Mouse (Mus musculus): ENCODE measurements around the gene Pramef20.
"Not testable (repeated sequence)": the region's sequence is repeated elsewhere in the genome, so short reads cannot be mapped to it uniquely, and the experiment has no call there.

Pramef20 gene

DNA sequence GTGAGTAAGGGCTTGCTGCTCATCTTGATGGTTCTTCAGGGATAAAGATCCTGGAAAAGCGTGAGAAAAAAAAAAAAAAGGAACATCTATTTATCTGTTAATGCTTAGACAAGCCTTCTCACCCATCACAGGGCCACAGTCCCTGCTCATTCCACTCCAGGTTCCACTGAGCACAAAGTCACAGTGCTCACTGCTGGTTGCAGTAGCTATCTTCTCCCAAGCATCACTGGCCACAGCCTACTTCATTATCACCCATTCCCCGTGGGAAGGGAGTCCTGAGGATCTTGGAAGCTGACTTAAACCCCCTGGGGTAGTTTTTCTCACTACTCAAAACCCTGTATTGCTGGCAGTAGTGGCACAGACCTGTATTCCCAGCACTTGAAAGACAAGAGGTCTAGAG, at the start of gene Pramef20:
Gene Pramef20 (minus strand): TSS at position 23 of the 400 bp plus-strand sequence.
- no peak for DNase-seq (ENCODE audit: extremely low read depth, low read depth)

DNA sequence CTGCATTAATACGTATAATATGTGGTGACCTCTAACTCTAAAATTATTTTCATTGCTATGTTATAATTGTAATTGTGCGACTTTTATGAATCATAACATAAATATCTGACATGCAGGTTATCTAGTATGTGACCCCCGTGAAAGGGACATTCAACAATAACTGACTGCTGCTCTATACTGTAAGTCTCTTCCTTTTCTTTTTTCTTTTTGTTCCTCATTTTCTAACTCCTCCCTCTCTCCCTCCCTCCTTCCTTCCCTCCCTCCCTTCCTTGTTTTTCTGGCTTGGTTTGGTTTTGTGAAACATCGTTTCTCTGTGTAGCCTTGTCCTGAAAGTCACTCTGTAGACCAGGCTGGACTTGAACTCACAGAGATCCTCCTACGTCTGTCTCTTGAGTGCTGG, 46.9 kb upstream of the Pramef20 start:
- DNase-seq (ENCODE audit: extremely low read depth, low read depth) = no peak

DNA sequence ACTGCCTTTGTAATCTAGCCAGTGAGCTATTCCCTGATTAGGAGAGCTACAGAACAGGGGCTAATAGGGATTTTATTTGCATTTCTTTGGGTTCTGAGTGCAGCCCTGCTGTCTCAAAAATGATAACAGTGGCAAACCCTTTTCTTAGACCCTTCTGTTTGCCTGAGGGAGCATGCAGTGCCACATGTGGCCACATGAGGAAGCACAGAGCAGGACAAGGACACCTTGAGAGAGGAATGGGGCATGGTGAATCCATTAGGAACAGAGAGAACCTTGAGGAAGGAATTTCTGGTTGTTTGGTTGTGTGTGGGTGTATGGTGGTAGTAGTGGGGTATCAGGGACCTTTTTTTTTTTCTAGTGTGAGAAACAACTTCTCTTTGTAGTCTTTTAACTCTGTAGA, 42.9 kb upstream of the Pramef20 start:
- no peak for DNase-seq (ENCODE audit: extremely low read depth, low read depth)

DNA sequence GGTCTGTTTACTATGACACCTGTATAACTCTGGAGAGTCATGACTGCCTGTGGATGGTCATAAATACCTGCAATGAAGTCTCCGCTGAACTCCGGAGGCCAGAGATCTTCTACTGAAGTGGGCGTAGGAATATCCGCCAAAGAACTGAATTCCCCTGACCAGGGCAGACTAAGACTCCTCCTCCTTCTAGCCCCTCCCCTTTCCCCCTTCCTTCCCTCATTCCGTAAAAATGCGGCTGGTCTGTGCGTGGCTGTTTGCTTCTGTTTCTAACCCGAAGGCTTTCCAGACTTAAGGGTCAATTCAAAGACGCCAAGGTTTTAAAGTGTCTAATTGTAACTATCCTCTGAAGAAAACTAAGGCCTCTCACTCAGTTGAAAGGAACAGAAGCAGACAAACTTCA, 30.6 kb upstream of the Pramef20 start, which contains the start of gene Pramef12:
Gene Pramef12 (minus strand): TSS at position 175 of the 400 bp plus-strand sequence.
- DNase-seq (ENCODE audit: extremely low read depth, low read depth) = no peak

DNA sequence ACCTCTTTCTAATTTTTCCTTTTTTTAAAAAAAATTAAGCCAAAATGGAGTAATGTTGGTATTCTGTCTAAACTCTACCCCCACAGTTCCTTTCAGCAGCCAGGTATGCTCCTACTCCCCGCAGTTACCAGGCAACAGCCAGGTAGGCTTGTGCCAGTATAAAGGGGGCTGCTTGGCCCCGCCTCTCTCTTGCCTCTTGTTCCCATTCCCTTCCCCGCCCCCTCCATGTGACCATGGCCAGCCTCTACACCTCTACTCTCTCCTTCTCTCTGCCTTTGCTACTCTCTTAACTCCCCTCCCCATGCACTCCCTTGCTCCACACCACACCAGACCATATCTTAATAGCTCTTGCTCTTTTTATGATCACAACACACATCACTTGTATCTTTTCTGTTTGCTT, 28.5 kb upstream of the Pramef20 start:
- no peak for DNase-seq (ENCODE audit: extremely low read depth, low read depth)

GRCm38 (mm10) chr4:144404456-144405086, 26.8 kb upstream of the Pramef20 start:
- DNase-seq (ENCODE audit: extremely low read depth, low read depth) = no peak

DNA sequence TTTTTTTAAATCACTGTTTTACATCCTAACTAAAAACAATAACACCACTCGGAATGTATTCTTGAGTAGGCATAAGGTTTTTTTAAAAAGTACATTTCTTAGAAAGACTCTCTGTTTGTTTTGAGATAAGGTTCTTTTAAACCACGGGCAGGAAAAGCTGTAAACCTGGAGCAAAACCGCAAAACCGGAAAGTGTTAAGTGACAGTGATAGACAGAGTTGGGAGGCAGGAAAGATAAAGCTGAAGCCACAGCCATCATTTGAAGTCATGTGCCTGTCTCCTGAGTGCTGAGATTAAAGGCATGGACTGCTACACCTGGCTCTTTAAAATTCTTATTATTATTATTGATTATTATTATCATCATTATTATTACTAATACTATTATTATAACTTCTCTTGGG, 25.0 kb upstream of the Pramef20 start:
- no peak for DNase-seq (ENCODE audit: extremely low read depth, low read depth)

- DNase-seq (ENCODE audit: extremely low read depth, low read depth) = no peak
These were observed 18.6 kb upstream of the Pramef20 start for GRCm38 (mm10) chr4:144396316-144396715.

DNA sequence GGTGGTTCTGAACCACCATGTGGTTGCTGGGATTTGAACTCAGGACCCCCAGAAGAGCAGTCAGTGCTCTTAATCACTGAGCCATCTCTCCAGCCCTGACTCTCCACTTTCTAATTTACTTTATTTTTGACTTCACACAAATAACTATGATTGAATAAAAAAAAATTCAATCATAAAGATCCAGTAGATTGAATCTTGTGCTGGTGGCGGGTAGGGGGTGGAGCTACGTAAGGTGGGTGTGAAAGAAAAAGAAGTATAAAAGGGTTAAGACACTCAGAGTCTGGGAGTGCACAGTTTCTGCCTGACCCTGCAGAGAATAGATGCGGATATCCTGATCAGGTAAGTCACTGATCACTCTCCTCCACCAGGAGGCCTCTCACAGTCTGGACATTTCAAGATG, 20.1 kb downstream of the Pramef20 start, which contains the start of gene Gm13119:
Gene Gm13119 (plus strand): TSS at position 301 of the 400 bp plus-strand sequence.
- DNase-seq (ENCODE audit: extremely low read depth, low read depth) = not testable (repeated sequence)

DNA sequence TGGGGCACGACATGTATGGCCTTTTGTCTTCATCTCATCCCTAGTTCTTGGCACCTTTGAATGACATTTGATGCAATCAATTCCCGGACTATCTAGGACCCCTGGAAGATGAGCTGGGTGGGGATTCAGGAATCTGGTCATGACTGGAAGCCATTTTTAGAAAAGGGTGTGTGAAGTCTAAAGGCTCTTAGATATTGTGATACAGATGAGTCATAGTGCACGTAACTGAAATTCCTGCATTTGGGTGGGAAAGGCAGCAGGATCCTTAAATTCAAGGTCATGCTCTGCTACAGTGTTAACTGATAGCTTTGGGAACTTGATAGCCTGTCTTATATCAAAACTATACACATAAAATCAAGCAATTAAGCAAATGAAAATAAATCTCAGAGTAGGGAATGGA, 41.9 kb downstream of the Pramef20 start:
- DNase-seq (ENCODE audit: extremely low read depth, low read depth) = not testable (repeated sequence)

DNA sequence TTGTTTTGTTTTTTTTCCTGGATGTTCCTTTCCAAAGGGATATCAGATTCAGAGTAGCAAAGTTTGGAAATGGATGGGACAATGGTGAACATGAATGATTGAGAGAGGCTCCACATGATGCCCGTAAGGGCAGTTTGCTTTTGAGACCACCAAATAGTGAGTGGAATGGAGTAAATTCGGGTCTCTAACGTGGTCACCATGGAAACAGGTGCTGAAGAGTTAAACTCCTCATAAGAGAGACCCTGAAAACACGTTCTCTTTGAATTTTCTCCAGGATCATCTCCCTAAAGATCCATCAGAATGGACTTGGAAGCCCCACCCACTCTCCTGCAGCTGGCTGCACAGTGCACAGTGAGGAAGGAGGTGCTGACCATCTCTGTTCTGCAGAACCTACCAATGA, 47.8 kb downstream of the Pramef20 start, which contains the start of gene Gm13128:
Gene Gm13128 (plus strand): TSS at position 301 of the 400 bp plus-strand sequence.
- not testable (repeated sequence) for DNase-seq (ENCODE audit: extremely low read depth, low read depth)
